Mouse (Mus musculus): ENCODE measurements around the gene Cd48.

DNA sequence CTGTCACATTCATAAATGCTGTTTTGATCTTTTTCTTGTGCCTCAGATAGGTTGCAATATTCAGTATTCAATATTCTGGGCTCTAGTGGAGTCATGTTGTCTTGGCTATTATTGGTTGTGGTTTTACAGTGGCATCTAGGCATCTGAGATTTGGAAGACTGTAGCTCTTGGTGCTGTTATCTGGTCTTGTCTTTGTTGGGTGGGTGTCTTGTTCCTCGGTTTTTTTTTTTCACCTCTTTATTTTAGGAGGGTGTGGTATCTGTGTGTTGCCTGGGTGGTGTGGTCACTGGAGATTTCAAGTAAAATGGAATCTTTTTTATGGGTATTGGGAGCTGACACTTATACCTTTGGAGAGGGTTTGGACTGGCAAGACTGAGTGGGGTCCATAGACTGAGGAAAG is 12.1 kb downstream of the Cd48 start:
- no peak for TF ChIP-seq CTCF (IDR thresholded peaks at IDR 0.05; ENCODE audit: extremely low read depth, insufficient read length, insufficient replicate concordance, low read depth, low read length)
- TF ChIP-seq POLR2A (IDR thresholded peaks at IDR 0.05; ENCODE audit: low read depth, low read length): no peak

All from small intestine, adult 2 months (tissue).